Mouse (Mus musculus) heart, adult 2 months (tissue): ENCODE measurements around the gene Cflar. TPM values are rescaled to one million over a fixed set of nuclear protein-coding genes. Genes with fewer than 3 reads are reported as not detected.
"Not testable (repeated sequence)": the region's sequence is repeated elsewhere in the genome, so short reads cannot be mapped to it uniquely, and the experiment has no call there.

Experiments used
- DNase-seq, 2 experiments: peaks; one replicate each; pipeline ENCODE4 v3.0.0; 2021
- H3K27ac ChIP-seq: fragments of 200-600 bp; 2 replicates; pipeline ENCODE4 v1.8.1; 2022
- H3K27me3 ChIP-seq: fragments of 200-500 bp; 2 replicates; pipeline ENCODE4 v1.6.1; 2012; ENCODE audit warnings: mild to moderate bottlenecking, low read length, inconsistent platforms, mixed read lengths; ENCODE audit not compliant: control insufficient read depth, insufficient read depth
- H3K36me3 ChIP-seq: fragments of 200-500 bp; 2 replicates; pipeline ENCODE4 v1.6.1; 2012; ENCODE audit warnings: low read length, inconsistent platforms; ENCODE audit not compliant: control insufficient read depth, insufficient read depth
- H3K4me1 ChIP-seq: fragments of 200-500 bp; 2 replicates; pipeline ENCODE4 v1.6.1; 2011; ENCODE audit warnings: low read length; ENCODE audit not compliant: control insufficient read depth, insufficient read depth
- H3K4me3 ChIP-seq: fragments of 200-600 bp; 2 replicates; pipeline ENCODE4 v1.8.1; 2022
- H3K79me2 ChIP-seq: fragments of 200-500 bp; replicated peaks from 2 replicates; pipeline ENCODE4 v1.6.1; 2012; ENCODE audit warnings: mild to moderate bottlenecking, inconsistent platforms, low read length, moderate library complexity, mixed read lengths; ENCODE audit not compliant: control insufficient read depth, insufficient read depth
- H3K9ac ChIP-seq: fragments of 200-500 bp; 2 replicates; pipeline ENCODE4 v1.6.1; 2012; ENCODE audit warnings: low read depth, mild to moderate bottlenecking, control low read depth, inconsistent platforms, low read length, mixed read lengths
- CTCF ChIP-seq: fragments of 200-600 bp; IDR thresholded peaks from 2 replicates; pipeline ENCODE4 v1.8.1; 2022; ENCODE audit warnings: antibody characterized with exemption, mild to moderate bottlenecking, moderate library complexity
- EP300 ChIP-seq: fragments of 200-500 bp; IDR thresholded peaks from 2 replicates; pipeline ENCODE4 v1.6.1; 2011; ENCODE audit warnings: low read depth, low read length, control low read depth; ENCODE audit not compliant: insufficient read depth
- POLR2A ChIP-seq: fragments of 200-500 bp; IDR thresholded peaks from 2 replicates; pipeline ENCODE4 v1.6.1; 2011; ENCODE audit warnings: mild to moderate bottlenecking, low read depth, low read length, control low read depth; ENCODE audit not compliant: insufficient read depth
- WGBS: fragments of 180-500 bp; shearing (Covaris S2); methylation state at CpG from one replicate; pipeline ENCODE4 v1.1.7; 2018; 5-methylcytosine and 5-hydroxymethylcytosine counted together
- intact Hi-C: fragments of 180-260 bp; cut with DNase I; formaldehyde crosslinking; loops from one replicate; pipeline ENCODE4 v1.15.1; 2025
- polyA plus RNA-seq: library from polyadenylated mRNA; depleted of rRNA; stranded (reverse); fragments of >200 nt; gene quantifications from 2 replicates; pipeline ENCODE4 v1.2.3, GENCODE M21; 2012
- total RNA-seq, 2 experiments: library from RNA; stranded (reverse); gene quantifications; 2 replicates each; pipeline ENCODE4 v1.2.3; 2021

The Cflar gene
- total and polyA plus RNA-seq, 3 experiments, result 21.7 to 63.0 (median 50.2) TPM

- intact Hi-C loops, result no loop called here
- WGBS, result 61% methylated on average over 6 of the region's 6 CpGs
- TF ChIP-seq EP300, result no peak
Observed at GRCm38 (mm10) chr1:58743252-58743651, 31.9 kb downstream of the Cflar start.

GRCm38 (mm10) chr1:58744645-58745044 is 33.3 kb downstream of the Cflar start:
- WGBS, result 75% methylated on average over 7 of the region's 7 CpGs
- intact Hi-C loops, result no loop called here
- H3K9ac ChIP-seq, result no peak overlapping the region
- 0 out of 2 replicates have a peak, but pooled peaks cover 2% of the 10 kb centered on the region for H3K79me2 ChIP-seq
- no peak overlapping the region for H3K4me3 ChIP-seq
- H3K27ac ChIP-seq, result no peak overlapping the region
- H3K36me3 ChIP-seq, result peaks cover 29% of the 10 kb centered on the region
- H3K4me1 ChIP-seq, result peaks cover 6% of the 10 kb centered on the region
- DNase-seq, result peak in 1 of 2 experiments; percentile 56
- TF ChIP-seq POLR2A (no peak), CTCF (no peak), EP300 (no peak)
- no peaks in the 10 kb centered on the region for H3K27me3 ChIP-seq

More at GRCm38 (mm10) chr1:58743252-58743651, 31.9 kb downstream of the Cflar start:
- DNase-seq, result no peak
- Histone ChIP-seq H3K27ac (peak overlapping the region; percentile 36), H3K9ac (no peak overlapping the region), H3K4me1 (peaks cover 6% of the 10 kb centered on the region), H3K4me3 (no peak overlapping the region), H3K27me3 (no peaks in the 10 kb centered on the region), H3K79me2 (0 out of 2 replicates have a peak, but pooled peaks cover 2% of the 10 kb centered on the region), H3K36me3 (peaks cover 29% of the 10 kb centered on the region)

GRCm38 (mm10) chr1:58746880-58747279 is 35.6 kb downstream of the Cflar start:
- Histone ChIP-seq H3K4me1 (peaks cover 6% of the 10 kb centered on the region), H3K27me3 (no peaks in the 10 kb centered on the region), H3K79me2 (0 out of 2 replicates have a peak, but pooled peaks cover 2% of the 10 kb centered on the region), H3K4me3 (no peak overlapping the region), H3K36me3 (peaks cover 23% of the 10 kb centered on the region), H3K27ac (no peak overlapping the region), H3K9ac (no peak overlapping the region)
- no peak for DNase-seq
- intact Hi-C loops, result no loop called here
- WGBS, result 77% methylated on average over 9 of the region's 9 CpGs
- no peak for TF ChIP-seq POLR2A
- peak; percentile 80 for TF ChIP-seq CTCF
- no peak for TF ChIP-seq EP300

GRCm38 (mm10) chr1:58759451-58759850 is 48.1 kb downstream of the Cflar start:
- Histone ChIP-seq H3K9ac (no peak overlapping the region), H3K4me1 (peaks cover 1% of the 10 kb centered on the region; the same call in 1 of the 2 replicates), H3K79me2 (no peaks in the 10 kb centered on the region), H3K27ac (no peak overlapping the region), H3K4me3 (no peak overlapping the region), H3K36me3 (no peaks in the 10 kb centered on the region), H3K27me3 (no peaks in the 10 kb centered on the region)
- 89% methylated on average over 3 of the region's 3 CpGs for WGBS
- no peak for TF ChIP-seq CTCF
- DNase-seq, result no peak
- intact Hi-C loops, result no loop called here

- TF ChIP-seq EP300, result no peak
- no peak for TF ChIP-seq CTCF
- TF ChIP-seq POLR2A, result no peak
- Histone ChIP-seq H3K9ac (no peak overlapping the region), H3K36me3 (no peaks in the 10 kb centered on the region), H3K4me1 (peaks cover 1% of the 10 kb centered on the region; the same call in 1 of the 2 replicates), H3K79me2 (no peaks in the 10 kb centered on the region), H3K27me3 (no peaks in the 10 kb centered on the region), H3K27ac (no peak overlapping the region), H3K4me3 (no peak overlapping the region)
- intact Hi-C loops, result no loop called here
- 69% methylated on average over 1 of the region's 1 CpGs for WGBS
- DNase-seq, result no peak
Observed at GRCm38 (mm10) chr1:58760581-58760980, 49.3 kb downstream of the Cflar start.

GRCm38 (mm10) chr1:58761391-58762275 is 50.3 kb downstream of the Cflar start:
- WGBS, result 74% methylated on average over 5 of the region's 5 CpGs
- peak in 1 of 2 experiments; percentile 26 for DNase-seq
- H3K4me3 ChIP-seq, H3K4me1 ChIP-seq, H3K27me3 ChIP-seq, H3K9ac ChIP-seq, H3K27ac ChIP-seq, intact Hi-C loops, H3K79me2 ChIP-seq, H3K36me3 ChIP-seq: not testable (repeated sequence)
- peak; percentile 56 for TF ChIP-seq CTCF
